Mouse (Mus musculus): Measurements from ENCODE around the gene Klhl30. TPM values are rescaled to one million over a fixed set of nuclear protein-coding genes. Genes with fewer than 3 reads are reported as not detected.

Gene Klhl30
- polyA plus RNA-seq, 1 experiment from 2014 or later = 0.22 TPM

DNA sequence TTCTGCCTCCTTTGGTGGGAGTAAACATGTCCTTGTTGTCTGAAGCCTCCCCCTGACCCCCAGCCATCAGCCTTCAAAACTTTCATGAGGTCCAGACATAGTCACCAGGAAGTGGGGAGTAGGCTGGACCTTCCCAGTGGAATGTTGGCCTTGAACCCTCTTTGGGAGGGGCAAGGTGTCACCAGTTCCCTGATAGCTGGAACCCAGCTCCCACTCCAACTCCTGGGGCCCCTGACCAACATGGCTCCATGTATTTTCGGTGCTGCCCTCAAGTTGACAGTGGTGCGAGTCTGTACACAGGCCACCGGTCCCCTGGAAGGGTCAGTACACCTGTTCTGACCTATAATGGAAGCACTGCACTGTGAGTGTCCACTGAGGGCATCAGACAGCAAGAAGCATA, 16.5 kb downstream of the Klhl30 start:
- WGBS = 98% methylated on average over 3 of the region's 3 CpGs
- peaks cover 20% of the 10 kb centered on the region for H3K4me1 ChIP-seq

DNA sequence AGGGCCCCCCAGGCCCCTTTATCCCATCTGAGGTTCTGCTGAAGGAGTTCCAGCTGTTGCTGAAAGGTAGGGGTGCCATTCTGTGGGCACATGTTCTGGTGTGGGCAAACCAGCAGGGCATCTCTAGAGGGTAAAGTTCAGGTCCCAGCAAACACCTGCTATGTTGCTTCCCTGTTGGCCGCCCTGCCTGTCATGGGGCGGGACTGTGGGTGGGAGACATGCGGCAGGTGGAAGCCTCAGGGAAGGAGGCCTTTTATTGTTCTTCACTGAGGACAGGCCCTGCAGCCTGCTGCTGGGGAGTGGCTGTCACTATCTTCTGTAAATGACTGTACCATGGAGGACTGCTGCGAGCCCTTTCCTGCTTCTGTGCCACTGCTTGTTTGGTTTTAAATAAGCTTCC, 18.6 kb downstream of the Klhl30 start:
- Histone ChIP-seq H3K4me1 (peaks cover 20% of the 10 kb centered on the region), H3K4me3 (no peak overlapping the region), H3K9me3 (no peaks in the 10 kb centered on the region; the same call in 1 of the 2 replicates), H3K36me3 (replicated peaks) (peaks cover 55% of the 10 kb centered on the region), H3K27me3 (replicated peaks; ENCODE audit: low read depth, poor library complexity, severe bottlenecking) (peaks cover 40% of the 10 kb centered on the region), H3K27ac (replicated peaks) (no peak overlapping the region)
- no peak for DNase-seq (ENCODE audit: low spot score)
- WGBS = 74% methylated on average over 4 of the region's 4 CpGs

More for the DNA sequence above, 16.5 kb downstream of the Klhl30 start:
- Histone ChIP-seq H3K27ac (replicated peaks) (no peak overlapping the region), H3K9me3 (no peaks in the 10 kb centered on the region; the same call in 1 of the 2 replicates), H3K4me3 (no peak overlapping the region; the same call in 1 of the 2 replicates), H3K27me3 (replicated peaks; ENCODE audit: low read depth, poor library complexity, severe bottlenecking) (peaks cover 40% of the 10 kb centered on the region), H3K36me3 (replicated peaks) (peaks cover 34% of the 10 kb centered on the region)
- DNase-seq (ENCODE audit: low spot score) = no peak

DNA sequence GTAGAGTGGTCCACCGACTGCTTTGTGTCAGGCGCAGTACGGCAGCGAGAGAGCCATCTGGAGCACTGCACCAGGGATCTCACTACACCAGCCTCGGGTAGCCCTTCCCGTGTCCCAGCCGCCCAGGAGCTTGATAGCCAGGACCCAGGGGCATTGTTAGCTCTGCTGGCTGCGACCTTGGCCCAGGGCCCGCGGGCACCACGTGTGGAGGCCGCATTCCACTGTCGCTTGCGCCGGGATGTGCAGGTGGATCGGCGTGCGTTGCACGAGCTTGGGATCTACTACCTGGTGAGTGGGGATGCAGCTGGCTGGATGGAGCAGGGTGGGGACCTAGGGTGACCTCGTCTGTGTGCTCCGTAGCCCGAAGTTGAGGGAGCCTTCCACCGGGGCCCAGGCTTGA, 19.2 kb downstream of the Klhl30 start:
- Histone ChIP-seq H3K4me1 (peaks cover 20% of the 10 kb centered on the region), H3K4me3 (no peak overlapping the region), H3K36me3 (replicated peaks) (peaks cover 62% of the 10 kb centered on the region), H3K27me3 (replicated peaks; ENCODE audit: low read depth, poor library complexity, severe bottlenecking) (peaks cover 36% of the 10 kb centered on the region), H3K9me3 (no peaks in the 10 kb centered on the region), H3K27ac (replicated peaks) (no peak overlapping the region)
- 90% methylated on average over 23 of the region's 23 CpGs for WGBS
- DNase-seq (ENCODE audit: low spot score) = no peak

DNA sequence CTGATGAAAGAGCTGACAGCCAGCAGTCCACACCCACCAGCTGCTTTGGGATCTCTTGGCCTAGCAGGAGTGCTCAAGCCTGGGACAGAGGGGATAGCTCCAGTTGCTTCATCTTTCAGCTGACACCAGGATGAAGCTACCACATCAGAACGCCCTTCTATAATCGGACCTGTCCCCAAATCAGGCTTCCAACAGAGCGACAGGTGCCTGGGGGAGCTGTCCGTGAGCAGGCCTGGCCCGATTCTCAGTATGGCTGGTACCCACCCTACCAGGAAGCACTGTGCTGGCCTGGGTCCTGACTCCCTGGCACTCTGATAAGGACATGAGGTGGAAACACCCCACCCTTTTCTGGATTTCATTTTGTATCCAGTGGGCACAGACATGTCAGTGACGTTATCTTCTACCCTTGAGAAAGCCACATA, 22.6 kb downstream of the Klhl30 start:
- H3K27ac ChIP-seq (replicated peaks) = no peak overlapping the region
- H3K4me1 ChIP-seq = peaks cover 3% of the 10 kb centered on the region; the same call in 1 of the 2 replicates
- H3K27me3 ChIP-seq (replicated peaks; ENCODE audit: low read depth, poor library complexity, severe bottlenecking) = peaks cover 2% of the 10 kb centered on the region; the same call in 1 of the 2 replicates
- peaks cover 95% of the 10 kb centered on the region for H3K36me3 ChIP-seq (replicated peaks)
- DNase-seq (ENCODE audit: low spot score) = no peak
- H3K4me3 ChIP-seq = no peak overlapping the region
- no peaks in the 10 kb centered on the region for H3K9me3 ChIP-seq
- WGBS = 94% methylated on average over 6 of the region's 6 CpGs

DNA sequence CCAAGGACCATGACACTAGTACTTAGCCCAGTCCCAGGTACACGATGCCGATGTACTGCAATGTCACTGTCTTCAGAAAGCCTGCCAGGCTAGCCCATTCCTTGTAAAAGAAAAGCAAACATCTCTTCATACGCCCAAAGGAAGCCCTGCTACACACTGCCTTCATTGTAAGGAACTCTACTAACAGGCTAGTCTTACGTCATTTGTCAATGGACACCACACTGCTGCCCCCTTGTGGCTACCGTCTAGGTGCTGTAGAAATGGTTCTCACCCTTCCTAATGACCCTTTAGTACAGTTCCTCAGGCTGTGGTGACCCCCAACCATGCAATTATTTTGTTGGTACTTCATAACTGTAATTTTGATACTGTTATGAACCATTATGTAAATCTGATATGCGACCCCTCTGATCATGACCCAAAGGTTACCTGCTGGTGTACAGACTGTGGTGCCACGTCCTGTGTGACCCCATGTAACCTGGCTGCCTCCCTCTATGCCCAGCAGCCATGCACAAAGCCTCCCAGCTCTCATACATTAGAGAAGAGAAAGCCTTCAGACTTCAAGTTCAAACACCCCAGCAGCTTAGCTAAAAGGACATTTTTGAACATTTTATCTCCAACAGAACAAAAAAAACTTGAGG, 29.8 kb downstream of the Klhl30 start:
- peak; percentile 76 for DNase-seq (ENCODE audit: low spot score)
- Histone ChIP-seq H3K9me3 (no peaks in the 10 kb centered on the region), H3K4me1 (no peaks in the 10 kb centered on the region), H3K27ac (replicated peaks) (no peak overlapping the region), H3K27me3 (replicated peaks; ENCODE audit: low read depth, poor library complexity, severe bottlenecking) (no peaks in the 10 kb centered on the region), H3K36me3 (replicated peaks) (peaks cover 98% of the 10 kb centered on the region), H3K4me3 (no peak overlapping the region)
- 63% methylated on average over 7 of the region's 7 CpGs for WGBS

DNA sequence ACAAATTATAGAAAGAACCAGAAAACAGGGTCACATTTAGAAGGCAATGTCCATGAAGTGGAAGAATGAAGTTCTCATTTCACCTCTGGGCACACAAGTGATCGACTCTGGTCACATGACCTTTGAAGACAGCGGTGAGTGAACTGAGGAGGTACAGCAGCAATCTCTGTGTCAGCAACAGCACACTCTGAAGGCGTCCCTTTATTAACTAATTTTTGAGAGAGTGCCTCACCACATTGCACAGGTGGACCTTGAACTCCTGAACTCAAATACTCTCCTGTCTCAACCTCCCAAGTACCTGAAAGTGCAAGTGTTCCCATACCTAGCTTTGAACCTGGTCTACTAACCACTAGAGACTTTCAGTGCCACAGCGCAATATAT, 30.3 kb downstream of the Klhl30 start:
- Histone ChIP-seq H3K4me3 (no peak overlapping the region), H3K9me3 (no peaks in the 10 kb centered on the region), H3K27ac (replicated peaks) (no peak overlapping the region), H3K36me3 (replicated peaks) (peaks cover 98% of the 10 kb centered on the region), H3K27me3 (replicated peaks; ENCODE audit: low read depth, poor library complexity, severe bottlenecking) (no peaks in the 10 kb centered on the region), H3K4me1 (no peaks in the 10 kb centered on the region)
- DNase-seq (ENCODE audit: low spot score) = no peak
- WGBS = 93% methylated on average over 4 of the region's 4 CpGs

DNA sequence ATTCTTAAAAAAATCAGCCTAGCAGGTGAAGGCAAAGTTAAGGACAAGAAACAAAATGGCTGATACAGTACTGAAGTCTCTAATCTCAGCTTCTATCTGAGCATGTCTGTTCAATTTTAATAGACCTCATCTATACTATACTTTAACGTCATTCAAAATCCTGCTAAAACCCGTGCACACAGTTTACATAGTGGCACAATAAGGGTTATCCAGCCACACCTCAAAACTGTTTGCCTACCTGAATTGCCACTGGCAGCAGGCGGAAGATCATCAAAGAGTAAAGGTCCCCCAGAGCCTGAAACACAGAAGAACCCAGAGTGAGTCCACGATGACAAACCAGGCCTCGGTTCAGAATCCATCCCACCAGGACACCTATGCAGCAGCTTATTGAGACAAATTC, 39.6 kb downstream of the Klhl30 start:
- Histone ChIP-seq H3K27ac (replicated peaks) (no peak overlapping the region), H3K9me3 (no peaks in the 10 kb centered on the region), H3K27me3 (replicated peaks; ENCODE audit: low read depth, poor library complexity, severe bottlenecking) (no peaks in the 10 kb centered on the region), H3K4me3 (no peak overlapping the region), H3K36me3 (replicated peaks) (peaks cover 100% of the 10 kb centered on the region), H3K4me1 (no peaks in the 10 kb centered on the region)
- WGBS = 95% methylated on average over 5 of the region's 5 CpGs
- DNase-seq (ENCODE audit: low spot score) = no peak

DNA sequence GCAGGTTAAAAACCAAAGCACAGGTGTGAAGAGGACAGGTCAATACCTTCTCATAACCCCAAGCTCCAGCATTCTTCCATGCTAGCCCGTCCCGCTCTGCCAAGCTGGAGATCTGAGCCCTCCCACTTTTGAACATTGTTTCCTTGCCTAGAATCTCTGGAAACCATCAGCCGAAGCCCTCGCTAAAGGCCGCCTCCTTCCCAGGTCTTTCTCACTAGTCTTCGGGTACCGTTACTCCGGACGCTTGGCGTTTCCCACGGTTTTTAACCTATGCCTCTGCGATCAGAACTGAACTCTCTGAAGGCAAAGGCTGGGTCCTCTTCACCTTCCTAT, 47.1 kb downstream of the Klhl30 start:
- Histone ChIP-seq H3K27ac (replicated peaks) (peak overlapping the region; percentile 95), H3K36me3 (replicated peaks) (peaks cover 42% of the 10 kb centered on the region), H3K27me3 (replicated peaks; ENCODE audit: low read depth, poor library complexity, severe bottlenecking) (no peaks in the 10 kb centered on the region), H3K9me3 (no peaks in the 10 kb centered on the region), H3K4me1 (peaks cover 16% of the 10 kb centered on the region), H3K4me3 (peak overlapping the region; percentile 84)
- no peak for DNase-seq (ENCODE audit: low spot score)
- 2% methylated on average over 12 of the region's 12 CpGs for WGBS

DNA sequence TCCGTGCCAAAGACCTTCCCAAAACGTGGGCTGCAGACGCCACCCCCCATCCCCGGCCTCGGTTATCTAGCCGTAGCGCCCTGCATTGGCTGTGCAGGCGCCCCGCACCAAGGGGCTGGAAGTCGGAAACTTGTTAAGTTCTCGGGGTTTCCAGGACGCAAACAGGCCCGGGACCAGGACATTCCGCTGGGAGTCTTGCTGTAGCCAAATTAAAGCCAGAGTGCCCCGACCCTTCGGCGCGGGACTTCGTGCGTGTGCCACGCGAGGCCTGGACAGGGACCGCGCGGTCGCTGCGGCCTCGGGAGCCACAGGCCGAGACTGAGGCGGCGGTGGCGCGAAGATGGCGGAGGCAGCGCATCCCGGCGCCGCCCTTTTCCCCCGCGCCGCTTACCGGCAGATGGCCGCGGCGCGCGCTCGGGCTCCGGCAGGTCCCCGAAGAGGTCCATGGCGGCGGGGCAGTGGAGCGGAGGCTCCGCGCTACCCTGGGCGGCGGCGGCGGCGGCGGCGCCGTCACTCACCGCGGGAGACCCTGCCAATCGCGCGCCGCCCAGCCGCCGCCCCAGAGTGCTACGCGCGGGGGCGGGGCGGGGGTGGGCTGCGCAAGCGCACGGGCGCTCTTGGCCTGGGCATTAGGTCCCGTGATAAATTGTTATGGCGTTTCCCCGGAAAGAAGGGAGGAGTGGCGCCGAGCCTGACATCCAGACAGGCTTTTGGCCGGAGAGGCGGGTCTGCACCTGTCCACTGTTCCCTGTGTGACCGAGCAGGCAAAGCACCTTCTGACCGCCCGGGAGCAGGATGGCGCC, 47.6 kb downstream of the Klhl30 start, which contains the start of gene Ilkap:
Ilkap (minus strand) TSS at position 556 of the 803 bp plus-strand sequence.
- peak; percentile 93 for DNase-seq (ENCODE audit: low spot score)
- Histone ChIP-seq H3K4me3 (peak within 1 kb of the TSS; percentile 84), H3K27me3 (replicated peaks; ENCODE audit: low read depth, poor library complexity, severe bottlenecking) (no peaks in the 10 kb centered on the region), H3K9me3 (no peaks in the 10 kb centered on the region), H3K4me1 (peaks cover 16% of the 10 kb centered on the region), H3K27ac (replicated peaks) (peak within 1 kb of the TSS; percentile 95), H3K36me3 (replicated peaks) (peaks cover 36% of the 10 kb centered on the region)
- WGBS = under 1% methylated on average over 91 of the region's 91 CpGs

DNA sequence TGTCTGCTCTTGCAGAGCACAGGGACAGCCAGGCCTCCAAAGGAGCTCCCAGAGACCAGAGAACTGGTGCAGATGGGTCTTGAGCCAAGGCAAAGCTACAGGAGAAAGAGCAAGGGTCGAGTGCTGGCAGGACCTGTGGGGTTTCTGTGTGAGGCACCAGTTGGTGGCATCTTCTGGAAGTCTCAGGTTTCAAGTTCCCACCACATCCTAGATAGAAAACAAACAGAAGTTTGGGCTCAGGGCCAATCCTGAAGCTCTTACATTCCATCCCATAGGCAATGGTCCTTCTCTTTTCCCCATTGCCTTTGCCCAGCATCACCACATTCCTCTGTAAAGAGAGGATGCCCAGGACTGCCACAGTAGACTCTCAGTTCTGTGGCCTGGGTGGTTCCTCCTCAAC, 54.2 kb downstream of the Klhl30 start:
- Histone ChIP-seq H3K4me1 (peaks cover 5% of the 10 kb centered on the region; the same call in 1 of the 2 replicates), H3K27me3 (replicated peaks; ENCODE audit: low read depth, poor library complexity, severe bottlenecking) (peaks cover 23% of the 10 kb centered on the region), H3K4me3 (no peak overlapping the region), H3K36me3 (replicated peaks) (no peaks in the 10 kb centered on the region), H3K27ac (replicated peaks) (no peak overlapping the region), H3K9me3 (no peaks in the 10 kb centered on the region)
- DNase-seq (ENCODE audit: low spot score) = no peak
- WGBS = 31% methylated on average over 1 of the region's 1 CpGs

DNA sequence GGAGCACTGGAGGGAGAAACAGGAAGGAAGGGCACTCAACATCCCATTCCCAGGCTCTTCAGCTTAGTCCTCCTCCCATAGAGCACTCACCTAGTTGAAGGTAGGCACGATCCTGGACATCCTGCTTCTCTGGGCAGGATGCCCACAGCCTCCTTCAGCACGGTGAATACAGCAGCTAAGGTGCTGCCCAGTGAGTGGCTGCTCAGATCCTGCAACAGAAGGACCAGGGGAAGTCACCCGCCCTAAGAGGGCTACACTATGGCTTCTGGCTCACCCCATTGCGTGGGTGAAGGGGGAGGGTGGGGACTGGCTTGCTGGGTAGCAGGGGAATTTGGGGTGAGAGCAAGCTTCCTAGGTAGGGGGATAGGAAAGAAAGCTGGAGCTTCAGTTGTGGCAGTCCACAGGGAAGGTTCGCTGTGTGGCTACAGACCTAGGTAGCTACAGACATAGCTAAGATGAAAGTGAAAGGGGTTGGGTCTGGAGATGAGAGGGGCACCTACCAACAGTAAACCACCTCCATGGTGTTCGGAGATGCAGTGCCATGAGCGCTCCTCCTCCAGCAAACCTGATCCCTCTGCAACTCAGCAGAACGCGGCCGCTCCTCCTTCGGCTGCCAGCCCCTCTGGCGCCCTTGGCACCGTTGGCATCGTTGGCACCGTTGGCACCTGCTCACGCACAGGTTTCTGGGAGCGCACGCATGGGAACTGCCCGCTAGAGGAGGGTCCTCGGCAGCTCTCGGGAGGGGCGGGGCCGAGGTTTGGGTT, 54.8 kb downstream of the Klhl30 start:
- Histone ChIP-seq H3K4me3 (no peak overlapping the region), H3K9me3 (no peaks in the 10 kb centered on the region), H3K27me3 (replicated peaks; ENCODE audit: low read depth, poor library complexity, severe bottlenecking) (peaks cover 23% of the 10 kb centered on the region), H3K4me1 (peaks cover 10% of the 10 kb centered on the region; the same call in 1 of the 2 replicates), H3K27ac (replicated peaks) (no peak overlapping the region), H3K36me3 (replicated peaks) (peaks cover 5% of the 10 kb centered on the region; the same call in 1 of the 2 replicates)
- WGBS = 63% methylated on average over 23 of the region's 23 CpGs
- DNase-seq (ENCODE audit: low spot score) = no peak

DNA sequence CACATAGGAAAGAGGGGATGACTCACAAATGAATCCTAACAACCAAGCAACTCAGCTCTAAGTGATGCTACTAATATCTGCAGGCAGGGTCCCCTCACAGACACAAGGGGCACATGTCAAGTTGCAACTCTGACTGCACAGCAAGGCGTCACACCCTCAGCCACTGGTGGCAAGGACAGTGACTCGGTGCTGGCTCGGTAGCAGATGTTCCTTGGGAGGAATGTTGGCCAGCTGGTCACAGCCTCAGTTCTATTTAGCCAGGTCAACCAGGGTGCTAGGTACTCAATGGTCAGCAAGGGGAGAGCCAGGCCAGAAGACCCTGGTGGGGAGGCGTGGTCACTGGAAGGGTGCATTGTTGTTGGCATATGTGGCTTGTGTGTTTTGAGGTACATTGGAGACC, 57.0 kb downstream of the Klhl30 start:
- Histone ChIP-seq H3K4me3 (no peak overlapping the region), H3K27ac (replicated peaks) (no peak overlapping the region), H3K9me3 (no peaks in the 10 kb centered on the region), H3K27me3 (replicated peaks; ENCODE audit: low read depth, poor library complexity, severe bottlenecking) (peaks cover 37% of the 10 kb centered on the region), H3K36me3 (replicated peaks) (peaks cover 18% of the 10 kb centered on the region), H3K4me1 (peaks cover 25% of the 10 kb centered on the region)
- no peak for DNase-seq (ENCODE audit: low spot score)
- 91% methylated on average over 4 of the region's 4 CpGs for WGBS

All from embryonic facial prominence, embryonic 10.5 days (tissue).